Mouse (Mus musculus) adrenal gland, postnatal 4 days (tissue): ENCODE data around the gene Smg5. TPM values are rescaled to one million over a fixed set of nuclear protein-coding genes. Genes with fewer than 3 reads are reported as not detected.
"Not testable (repeated sequence)": the region's sequence is repeated elsewhere in the genome, so short reads cannot be mapped to it uniquely, and the experiment has no call there.

Experiments used
- DNase-seq, 2 experiments: peaks; one replicate each; pipeline ENCODE4 v3.0.0; 2021 to 2022; ENCODE audit warnings: low spot score in 2 of 2, mixed read lengths in 2 of 2
- total RNA-seq, 2 experiments: library from RNA; stranded (reverse); gene quantifications; 2 replicates each; pipeline ENCODE4 v1.2.3; 2021

Gene Smg5
- total RNA-seq, 2 experiments from 2014 or later, result 68.2 to 69.0 TPM

- no peak for DNase-seq
These were observed 14.7 kb downstream of the Smg5 start for GRCm38 (mm10) chr3:88350732-88351131.

- DNase-seq, result no peak
These were observed 16.8 kb downstream of the Smg5 start for GRCm38 (mm10) chr3:88352907-88353306.

DNA sequence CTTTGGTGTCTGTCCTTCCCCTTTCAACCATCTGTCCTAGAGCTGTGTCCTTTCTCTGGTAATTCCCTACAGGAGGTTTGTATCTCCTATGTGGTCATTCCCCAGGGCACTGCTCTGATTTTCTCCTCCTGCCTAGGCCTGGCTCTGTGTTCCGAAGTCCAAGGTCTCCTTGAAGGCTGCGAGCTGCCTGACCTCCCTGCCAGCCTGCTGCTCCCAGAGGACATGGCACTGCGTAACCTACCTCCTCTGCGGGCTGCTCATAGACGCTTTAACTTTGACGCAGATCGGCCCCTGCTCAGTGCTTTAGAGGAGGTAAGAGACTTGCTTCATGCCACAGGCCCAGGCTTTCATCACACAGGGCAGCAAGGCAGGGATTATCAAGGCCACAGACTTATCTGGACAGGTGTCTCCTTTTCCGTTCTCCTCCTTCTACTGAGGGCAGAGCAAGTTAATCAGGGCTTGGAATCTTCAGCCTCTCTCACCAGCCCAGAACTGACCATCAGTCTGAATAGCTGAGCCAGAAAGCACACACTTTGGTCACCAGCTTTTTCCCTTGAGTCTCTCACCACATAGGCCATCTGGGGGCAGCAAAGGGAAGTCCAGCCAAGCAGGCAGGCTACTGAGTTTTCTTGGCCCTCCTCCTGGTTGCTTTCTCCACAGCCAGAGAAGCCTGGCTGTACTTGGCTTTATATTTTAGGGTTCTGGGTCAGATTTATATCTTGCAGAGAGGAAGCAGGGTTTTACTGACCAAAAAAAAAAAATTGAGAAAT, 18.5 kb downstream of the Smg5 start:
- DNase-seq, result no peak

- DNase-seq, result no peak
These were observed 23.5 kb downstream of the Smg5 start for GRCm38 (mm10) chr3:88359584-88359983.

GRCm38 (mm10) chr3:88359989-88360388, 23.9 kb downstream of the Smg5 start:
- DNase-seq, result no peak

GRCm38 (mm10) chr3:88361096-88361495, 25.0 kb downstream of the Smg5 start:
- no peak for DNase-seq

GRCm38 (mm10) chr3:88361612-88362313, 25.7 kb downstream of the Smg5 start:
- no peak for DNase-seq

GRCm38 (mm10) chr3:88363700-88364099, 27.6 kb downstream of the Smg5 start:
- DNase-seq, result no peak

GRCm38 (mm10) chr3:88364337-88364736, 28.3 kb downstream of the Smg5 start, which contains the start of gene Paqr6:
Gene Paqr6 (plus strand): TSS chr3:88364584.
- peak in 1 of 2 experiments; percentile 45 for DNase-seq

GRCm38 (mm10) chr3:88365705-88366361, 29.8 kb downstream of the Smg5 start:
- no peak for DNase-seq

DNA sequence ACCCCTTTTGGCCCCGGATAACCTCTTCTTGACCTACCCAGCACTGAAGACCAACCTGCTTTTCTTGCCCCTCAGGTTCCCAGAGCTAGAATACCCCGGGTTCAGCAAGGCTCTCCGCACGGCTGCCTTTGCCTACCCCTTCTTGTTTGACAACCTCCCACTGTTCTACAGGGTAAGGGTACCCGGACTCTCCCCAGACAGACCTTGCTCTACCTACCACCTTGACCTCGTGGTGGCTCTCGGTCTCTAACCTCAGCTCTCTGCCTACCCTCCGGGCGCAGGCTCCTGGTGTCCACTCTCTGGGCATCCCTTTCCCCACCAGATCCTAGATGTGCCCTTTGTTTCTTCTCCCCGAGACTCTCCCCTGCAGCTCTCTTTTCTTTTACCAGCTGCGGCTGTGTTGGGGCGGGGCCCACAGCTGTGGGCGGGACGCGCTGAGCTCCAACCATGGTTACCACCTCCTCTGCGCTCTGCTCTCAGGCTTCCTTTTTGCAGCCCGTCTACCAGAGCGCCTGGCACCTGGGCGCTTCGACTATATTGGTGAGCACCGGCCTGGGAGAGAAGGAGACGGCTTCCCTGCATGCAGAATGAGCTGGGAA, 30.9 kb downstream of the Smg5 start:
- DNase-seq, result not testable (repeated sequence)

- not testable (repeated sequence) for DNase-seq
These were observed 31.5 kb downstream of the Smg5 start for GRCm38 (mm10) chr3:88367517-88367916.

GRCm38 (mm10) chr3:88368511-88368910, 32.5 kb downstream of the Smg5 start:
- not testable (repeated sequence) for DNase-seq

DNA sequence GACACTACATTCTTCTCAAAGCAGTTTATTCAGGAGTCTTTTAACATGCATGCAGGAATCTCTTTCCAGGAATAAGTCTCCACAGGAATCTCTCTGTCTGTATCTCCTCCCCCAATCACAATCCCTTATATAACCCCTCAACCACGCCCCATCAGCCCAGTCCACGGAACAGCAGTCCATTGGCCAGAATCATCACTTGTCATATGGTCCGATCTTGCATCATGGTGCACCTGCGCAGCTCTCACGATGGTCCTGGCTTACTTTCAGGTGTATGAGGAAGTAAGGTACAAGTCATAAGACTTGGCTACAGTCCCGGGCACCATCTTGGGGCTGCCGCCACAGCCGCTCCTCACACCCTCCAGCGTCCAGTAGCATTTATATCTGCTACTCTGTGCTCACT, 36.6 kb downstream of the Smg5 start, which contains the start of gene Bglap3:
Gene Bglap3 (minus strand): TSS at position 101 of the 400 bp plus-strand sequence.
- DNase-seq, result not testable (repeated sequence)

DNA sequence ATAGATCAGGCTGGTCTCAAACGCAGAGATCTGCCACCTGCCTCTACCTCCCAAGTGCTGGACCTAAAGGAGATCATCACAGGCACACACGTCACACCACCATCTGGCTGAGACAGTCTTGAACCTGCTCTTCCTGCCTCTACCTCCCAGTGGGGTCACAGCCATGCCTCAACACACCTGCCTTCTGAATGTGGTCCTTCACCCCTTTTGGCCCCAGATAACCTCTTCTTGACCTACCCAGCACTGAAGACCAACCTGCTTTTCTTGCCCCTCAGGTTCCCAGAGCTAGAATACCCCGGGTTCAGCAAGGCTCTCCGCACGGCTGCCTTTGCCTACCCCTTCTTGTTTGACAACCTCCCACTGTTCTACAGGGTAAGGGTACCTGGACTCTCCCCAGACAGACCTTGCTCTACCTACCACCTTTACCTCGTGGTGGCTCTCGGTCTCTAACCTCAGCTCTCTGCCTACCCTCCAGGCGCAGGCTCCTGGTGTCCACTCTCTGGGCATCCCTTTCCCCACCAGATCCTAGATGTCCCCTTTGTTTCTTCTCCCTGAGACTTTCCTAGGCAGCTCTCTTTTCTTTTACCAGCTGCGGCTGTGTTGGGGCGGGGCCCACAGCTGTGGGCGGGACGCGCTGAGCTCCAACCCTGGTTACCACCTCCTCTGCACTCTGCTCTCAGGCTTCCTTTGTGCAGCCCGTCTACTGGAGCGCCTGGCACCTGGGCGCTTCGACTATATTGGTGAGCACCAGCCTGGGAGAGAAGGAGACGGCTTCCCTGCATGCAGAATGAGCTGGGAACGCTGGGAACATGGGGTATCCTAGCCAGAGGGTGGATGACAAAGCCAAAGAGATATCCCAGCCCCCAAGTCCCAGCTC, 39.9 kb downstream of the Smg5 start:
- DNase-seq, result not testable (repeated sequence)

GRCm38 (mm10) chr3:88376644-88377043, 40.6 kb downstream of the Smg5 start:
- DNase-seq, result not testable (repeated sequence)

DNA sequence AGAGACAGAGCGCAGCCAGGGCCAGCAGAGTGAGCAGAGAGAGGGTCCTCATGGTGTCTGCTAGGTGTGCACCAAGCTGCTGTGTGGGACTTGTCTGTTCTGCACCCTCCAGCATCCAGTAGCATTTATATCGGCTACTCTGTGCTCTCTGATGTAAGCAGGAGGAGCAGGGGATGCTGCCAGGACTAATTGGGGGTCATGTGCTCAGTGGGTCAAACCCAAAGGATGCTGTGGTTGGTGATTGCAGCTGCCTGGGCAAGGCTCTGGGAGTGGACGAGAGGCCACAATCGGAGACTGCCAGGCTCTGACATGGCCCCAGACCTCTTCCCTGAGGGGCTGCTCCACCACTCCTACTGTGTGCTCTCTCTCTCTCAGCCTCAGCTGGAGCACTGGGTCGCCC, 42.5 kb downstream of the Smg5 start, which contains the start of gene Bglap2:
Gene Bglap2 (minus strand): TSS at position 101 of the 400 bp plus-strand sequence.
- not testable (repeated sequence) for DNase-seq

- not testable (repeated sequence) for DNase-seq
These were observed 45.6 kb downstream of the Smg5 start for GRCm38 (mm10) chr3:88381389-88382315.

DNA sequence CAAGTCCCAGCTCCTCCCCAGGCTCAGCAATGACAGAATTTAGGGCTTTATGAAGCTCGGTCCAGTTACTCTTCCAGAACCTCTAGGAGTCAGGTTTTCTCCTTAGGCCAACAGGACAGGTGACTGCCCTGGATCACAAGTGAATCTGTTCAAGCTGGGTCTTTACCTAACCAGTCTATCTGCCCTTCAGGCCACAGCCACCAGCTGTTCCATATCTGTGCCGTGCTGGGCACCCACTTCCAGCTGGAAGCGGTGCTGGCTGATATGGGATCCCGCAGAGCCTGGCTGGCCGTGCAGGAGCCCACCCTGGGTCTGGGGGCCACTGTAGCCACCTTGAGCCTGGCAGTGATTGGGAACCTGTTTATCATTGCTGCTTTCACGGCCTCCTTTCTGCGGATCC, 46.3 kb downstream of the Smg5 start:
- not testable (repeated sequence) for DNase-seq
